Mouse (Mus musculus): ENCODE data around the gene 4930451I11Rik. TPM values are rescaled to one million over a fixed set of nuclear protein-coding genes. Genes with fewer than 3 reads are reported as not detected.

Gene 4930451I11Rik
- polyA plus RNA-seq, 1 experiment from 2014 or later, result not detected

GRCm38 (mm10) chr7:126795387-126796317 lies 35.8 kb downstream of the 4930451I11Rik start:
- DNase-seq (ENCODE audit: low spot score), result no peak
- no peaks in the 10 kb centered on the region for H3K9me3 ChIP-seq (ENCODE audit: control insufficient read depth, low read length)
- peak overlapping the region; percentile 98 for H3K27ac ChIP-seq (ENCODE audit: low read depth, low read length)
- H3K4me1 ChIP-seq (replicated peaks; ENCODE audit: control insufficient read depth, insufficient read depth, low read length), result peaks cover 53% of the 10 kb centered on the region
- 88% methylated on average over 16 of the region's 16 CpGs for WGBS
- peak overlapping the region; percentile 82 for H3K4me2 ChIP-seq
- peak overlapping the region; percentile 97 for H3K4me3 ChIP-seq (ENCODE audit: low read depth, low read length)
- H3K36me3 ChIP-seq (ENCODE audit: control insufficient read depth, insufficient read depth, low read length), result peaks cover 30% of the 10 kb centered on the region
- ATAC-seq (replicated peaks; ENCODE audit: low FRiP score), result no peak
- no peak overlapping the region for H3K9ac ChIP-seq (ENCODE audit: low read depth, low read length)
- H3K27me3 ChIP-seq (replicated peaks; ENCODE audit: control insufficient read depth, insufficient read depth, low read length), result no peaks in the 10 kb centered on the region

- Histone ChIP-seq H3K9ac (ENCODE audit: low read depth, low read length) (0 out of 2 replicates have a peak overlapping the region, but pooled peaks have one; percentile 34), H3K27me3 (replicated peaks; ENCODE audit: control insufficient read depth, insufficient read depth, low read length) (no peaks in the 10 kb centered on the region), H3K27ac (ENCODE audit: low read depth, low read length) (peak overlapping the region; percentile 38; the same call in 1 of the 2 replicates), H3K4me2 (0 out of 2 replicates have a peak overlapping the region, but pooled peaks have one; percentile 21), H3K4me1 (replicated peaks; ENCODE audit: control insufficient read depth, insufficient read depth, low read length) (peaks cover 55% of the 10 kb centered on the region), H3K36me3 (ENCODE audit: control insufficient read depth, insufficient read depth, low read length) (peaks cover 41% of the 10 kb centered on the region), H3K9me3 (ENCODE audit: control insufficient read depth, low read length) (no peaks in the 10 kb centered on the region), H3K4me3 (ENCODE audit: low read depth, low read length) (no peak overlapping the region)
- no peak for DNase-seq (ENCODE audit: low spot score)
- ATAC-seq (replicated peaks; ENCODE audit: low FRiP score), result no peak
- 54% methylated on average over 4 of the region's 4 CpGs for WGBS
Measured at GRCm38 (mm10) chr7:126794271-126794605, 37.2 kb downstream of the 4930451I11Rik start.

- Histone ChIP-seq H3K36me3 (ENCODE audit: control insufficient read depth, insufficient read depth, low read length) (peaks cover 44% of the 10 kb centered on the region), H3K27me3 (replicated peaks; ENCODE audit: control insufficient read depth, insufficient read depth, low read length) (no peaks in the 10 kb centered on the region), H3K27ac (ENCODE audit: low read depth, low read length) (peak overlapping the region; percentile 96), H3K4me2 (peak overlapping the region; percentile 73; the same call in 1 of the 2 replicates), H3K4me3 (ENCODE audit: low read depth, low read length) (no peak overlapping the region), H3K9me3 (ENCODE audit: control insufficient read depth, low read length) (no peaks in the 10 kb centered on the region), H3K4me1 (replicated peaks; ENCODE audit: control insufficient read depth, insufficient read depth, low read length) (peaks cover 55% of the 10 kb centered on the region), H3K9ac (ENCODE audit: low read depth, low read length) (0 out of 2 replicates have a peak overlapping the region, but pooled peaks have one; percentile 34)
- DNase-seq (ENCODE audit: low spot score), result no peak
- 78% methylated on average over 4 of the region's 4 CpGs for WGBS
- ATAC-seq (replicated peaks; ENCODE audit: low FRiP score), result no peak
Measured at GRCm38 (mm10) chr7:126793456-126794270, 37.8 kb downstream of the 4930451I11Rik start.

GRCm38 (mm10) chr7:126792721-126793443 lies 38.6 kb downstream of the 4930451I11Rik start:
- Histone ChIP-seq H3K27me3 (replicated peaks; ENCODE audit: control insufficient read depth, insufficient read depth, low read length) (no peaks in the 10 kb centered on the region), H3K4me3 (ENCODE audit: low read depth, low read length) (peak overlapping the region; percentile 97), H3K27ac (ENCODE audit: low read depth, low read length) (peak overlapping the region; percentile 96), H3K9me3 (ENCODE audit: control insufficient read depth, low read length) (no peaks in the 10 kb centered on the region), H3K4me2 (peak overlapping the region; percentile 73), H3K9ac (ENCODE audit: low read depth, low read length) (peak overlapping the region; percentile 96), H3K36me3 (ENCODE audit: control insufficient read depth, insufficient read depth, low read length) (peaks cover 52% of the 10 kb centered on the region), H3K4me1 (replicated peaks; ENCODE audit: control insufficient read depth, insufficient read depth, low read length) (peaks cover 55% of the 10 kb centered on the region)
- WGBS, result 20% methylated on average over 11 of the region's 11 CpGs
- no peak for DNase-seq (ENCODE audit: low spot score)
- ATAC-seq (replicated peaks; ENCODE audit: low FRiP score), result no peak

- Histone ChIP-seq H3K27me3 (replicated peaks; ENCODE audit: control insufficient read depth, insufficient read depth, low read length) (no peaks in the 10 kb centered on the region), H3K9ac (ENCODE audit: low read depth, low read length) (peak within 1 kb of the TSS; percentile 96), H3K36me3 (ENCODE audit: control insufficient read depth, insufficient read depth, low read length) (peaks cover 53% of the 10 kb centered on the region), H3K9me3 (ENCODE audit: control insufficient read depth, low read length) (no peaks in the 10 kb centered on the region), H3K4me3 (ENCODE audit: low read depth, low read length) (peak within 1 kb of the TSS; percentile 97), H3K4me1 (replicated peaks; ENCODE audit: control insufficient read depth, insufficient read depth, low read length) (peaks cover 48% of the 10 kb centered on the region), H3K27ac (ENCODE audit: low read depth, low read length) (peak within 1 kb of the TSS; percentile 96), H3K4me2 (peak within 1 kb of the TSS; percentile 73)
- under 1% methylated on average over 79 of the region's 83 CpGs for WGBS
- peak; percentile 98 for DNase-seq (ENCODE audit: low spot score)
- peak; percentile 89 for ATAC-seq (replicated peaks; ENCODE audit: low FRiP score)
Measured at GRCm38 (mm10) chr7:126791851-126792720, 39.4 kb downstream of the 4930451I11Rik start, which contains the start of gene Ppp4c. Gene Ppp4c (minus strand): TSS chr7:126792496.

- H3K4me3 ChIP-seq (ENCODE audit: low read depth, low read length), result no peak overlapping the region
- whole genome bisulfite sequencing, result 85% methylated on average over 4 of the region's 4 CpGs
- no peak overlapping the region for H3K27ac ChIP-seq (ENCODE audit: low read depth, low read length)
- H3K27me3 ChIP-seq (replicated peaks; ENCODE audit: control insufficient read depth, insufficient read depth, low read length), result no peaks in the 10 kb centered on the region
- no peak for ATAC-seq (replicated peaks; ENCODE audit: low FRiP score)
- no peak for DNase-seq (ENCODE audit: low spot score)
- H3K9ac ChIP-seq (ENCODE audit: low read depth, low read length), result no peak overlapping the region
- peaks cover 23% of the 10 kb centered on the region for H3K4me1 ChIP-seq (replicated peaks; ENCODE audit: control insufficient read depth, insufficient read depth, low read length)
- peaks cover 53% of the 10 kb centered on the region for H3K36me3 ChIP-seq (ENCODE audit: control insufficient read depth, insufficient read depth, low read length)
- no peaks in the 10 kb centered on the region for H3K9me3 ChIP-seq (ENCODE audit: control insufficient read depth, low read length)
- H3K4me2 ChIP-seq, result no peak overlapping the region
Measured at GRCm38 (mm10) chr7:126789141-126789540, 42.3 kb downstream of the 4930451I11Rik start.

GRCm38 (mm10) chr7:126786142-126786541 lies 45.3 kb downstream of the 4930451I11Rik start:
- Histone ChIP-seq H3K27me3 (replicated peaks; ENCODE audit: control insufficient read depth, insufficient read depth, low read length) (no peaks in the 10 kb centered on the region), H3K27ac (ENCODE audit: low read depth, low read length) (no peak overlapping the region), H3K9ac (ENCODE audit: low read depth, low read length) (no peak overlapping the region), H3K9me3 (ENCODE audit: control insufficient read depth, low read length) (no peaks in the 10 kb centered on the region), H3K4me3 (ENCODE audit: low read depth, low read length) (no peak overlapping the region), H3K4me1 (replicated peaks; ENCODE audit: control insufficient read depth, insufficient read depth, low read length) (peaks cover 21% of the 10 kb centered on the region), H3K4me2 (no peak overlapping the region), H3K36me3 (ENCODE audit: control insufficient read depth, insufficient read depth, low read length) (peaks cover 52% of the 10 kb centered on the region)
- WGBS, result 90% methylated on average over 14 of the region's 14 CpGs
- no peak for DNase-seq (ENCODE audit: low spot score)
- no peak for ATAC-seq (replicated peaks; ENCODE audit: low FRiP score)
